Mouse (Mus musculus) liver, embryonic 13.5 days (tissue): ENCODE measurements at regions not wholly inside any gene's neighbourhood (a gene's known extent, or its start where the extent isn't known, plus 50 kb on each side); places are given as distances from the start of the nearest gene placed in this dataset.

ENCODE experiments used
- ATAC-seq: fragments of 200-750 bp; cut with Nextera tagmentation; 2 replicates; pipeline ENCODE4 v1.8.0; 2017; ENCODE audit warnings: low read depth, mild to moderate bottlenecking, moderate number of reproducible peaks, moderate library complexity
- DNase-seq: peaks from one replicate; pipeline ENCODE4 v3.0.0; 2022
- H3K27ac ChIP-seq: fragments of 300-500 bp; sonication (generic); 2 replicates; pipeline ENCODE4 v1.5.1; 2015; ENCODE audit warnings: moderate library complexity, mild to moderate bottlenecking, inconsistent platforms
- H3K27me3 ChIP-seq: fragments of 300-500 bp; sonication (generic); 2 replicates; pipeline ENCODE4 v1.6.1; 2015; ENCODE audit warnings: mild to moderate bottlenecking, inconsistent platforms
- H3K36me3 ChIP-seq: fragments of 300-500 bp; sonication (generic); 2 replicates; pipeline ENCODE4 v1.6.1; 2015; ENCODE audit warnings: mild to moderate bottlenecking, inconsistent platforms
- H3K4me1 ChIP-seq: fragments of 300-500 bp; sonication (generic); replicated peaks from 2 replicates; pipeline ENCODE4 v1.6.1; 2015; ENCODE audit warnings: inconsistent platforms
- H3K4me2 ChIP-seq: fragments of 300-500 bp; sonication (generic); 2 replicates; pipeline ENCODE4 v1.6.1; 2015; ENCODE audit warnings: inconsistent platforms, mild to moderate bottlenecking, moderate library complexity
- H3K4me3 ChIP-seq: fragments of 300-500 bp; sonication (generic); replicated peaks from 2 replicates; pipeline ENCODE4 v1.5.1; 2015; ENCODE audit warnings: mild to moderate bottlenecking, inconsistent platforms
- H3K9ac ChIP-seq: fragments of 300-500 bp; sonication (generic); 2 replicates; pipeline ENCODE4 v1.6.1; 2015; ENCODE audit warnings: mild to moderate bottlenecking, inconsistent platforms
- H3K9me3 ChIP-seq: fragments of 300-500 bp; sonication (generic); replicated peaks from 2 replicates; pipeline ENCODE4 v1.6.1; 2016; ENCODE audit warnings: inconsistent platforms
- WGBS: fragments of 180-500 bp; shearing (Covaris S2); methylation state at CpG from one replicate; pipeline ENCODE4 v1.1.7; 2015; ENCODE audit not compliant: insufficient replicate concordance; 5-methylcytosine and 5-hydroxymethylcytosine counted together

- Histone ChIP-seq H3K9ac (no peak overlapping the region), H3K4me1 (no peaks in the 10 kb centered on the region), H3K4me2 (no peak overlapping the region), H3K27me3 (no peaks in the 10 kb centered on the region), H3K27ac (no peak overlapping the region), H3K4me3 (no peak overlapping the region), H3K9me3 (no peaks in the 10 kb centered on the region), H3K36me3 (no peaks in the 10 kb centered on the region)
- DNase-seq (no peak), ATAC-seq (no peak)
- 54% methylated on average over 3 of the region's 3 CpGs for WGBS
These were observed 191.3 kb downstream of the Col12a1 start for GRCm38 (mm10) chr9:79527331-79527730.
